ENCODE assay signal across 23 mouse cellular contexts in the genomic region with DNA sequence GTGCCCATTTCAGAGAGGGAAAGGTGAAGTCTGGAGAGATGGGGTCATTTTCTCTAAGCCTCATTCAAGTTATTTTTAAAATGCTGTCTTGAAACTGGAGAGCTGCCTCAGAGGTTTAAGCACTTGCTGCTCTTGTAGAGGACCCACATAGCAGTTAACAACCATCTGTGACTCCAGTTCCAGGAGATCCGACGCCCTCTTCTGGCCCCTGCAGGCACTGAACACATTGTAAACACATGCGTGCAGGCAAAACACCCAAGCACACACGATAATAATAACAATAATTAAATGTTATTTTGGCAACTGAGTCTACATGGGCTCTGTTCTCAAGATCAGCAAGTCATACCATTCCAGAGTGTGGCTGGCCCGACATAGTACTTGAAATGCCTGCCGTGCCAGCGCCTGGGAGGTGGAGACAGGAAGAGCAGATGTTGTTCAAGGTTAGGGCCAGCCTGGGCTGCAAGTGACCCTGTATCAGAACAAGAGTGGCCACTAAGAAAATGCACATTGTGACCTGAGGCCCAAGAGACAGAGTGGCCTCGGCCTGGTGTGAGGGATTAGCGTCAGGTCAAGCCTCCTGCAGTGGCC. TPM values are rescaled to one million over a fixed set of nuclear protein-coding genes. Genes with fewer than 3 reads are reported as not detected.
DNase-seq lines count a peak whose midpoint lies in the region; ATAC-seq and TF ChIP-seq lines count a peak whose summit lies in the region.
"Had no signal": no experiment of that assay in that cellular context is flagged by ENCODE, and none has a peak within 500 bp of the region (broad histone marks: within the 10 kb centered on the region; RNA-seq: fewer than 3 reads in every experiment).

No protein-coding gene starts in this region.

- intact Hi-C loops in left cerebral cortex, postnatal 36 days (cut with DNase I) = no loop called here

- H3K36me3 ChIP-seq in intestine, postnatal 0 days (ENCODE audit: control insufficient read depth, insufficient read depth) = no peaks in the 10 kb centered on the region
- no peaks in the 10 kb centered on the region for H3K36me3 ChIP-seq in intestine, embryonic 15.5 days
- no peaks in the 10 kb centered on the region for H3K36me3 ChIP-seq in lung, embryonic 14.5 days (ENCODE audit: insufficient read depth)
- H3K36me3 ChIP-seq in ES-Bruce4 (ENCODE audit: control insufficient read depth, insufficient read depth, low read length, poor library complexity, severe bottlenecking) = no peaks in the 10 kb centered on the region
- H3K36me3 ChIP-seq in splenic B cell, adult 2 months (ENCODE audit: control insufficient read depth, insufficient read depth, low read length, poor library complexity, severe bottlenecking) = no peaks in the 10 kb centered on the region
- H3K36me3 ChIP-seq: embryonic facial prominence, embryonic 12.5 days; heart, embryonic 15.5 days; liver, embryonic 15.5 days; midbrain, embryonic 12.5 days; neural tube, embryonic 12.5 days had no signal

- TF ChIP-seq EP300 in ES-Bruce4 (IDR thresholded peaks at IDR 0.05; ENCODE audit: insufficient read depth, low read depth, low read length) = no peak

- 57% methylated on average over 9 of the region's 9 CpGs for WGBS in intestine, postnatal 0 days
- WGBS in intestine, embryonic 15.5 days = 66% methylated on average over 9 of the region's 9 CpGs
- WGBS in lung, embryonic 14.5 days = 52% methylated on average over 9 of the region's 9 CpGs

- H3K27ac ChIP-seq in intestine, postnatal 0 days (ENCODE audit: low read depth, low read length) = no peak overlapping the region
- H3K27ac ChIP-seq in intestine, embryonic 15.5 days = no peak overlapping the region
- no peak overlapping the region for H3K27ac ChIP-seq in lung, embryonic 14.5 days (ENCODE audit: low read depth)
- no peak overlapping the region for H3K27ac ChIP-seq in ES-Bruce4 (ENCODE audit: insufficient read depth, low read length)
- H3K27ac ChIP-seq: embryonic facial prominence, embryonic 12.5 days; forebrain, embryonic 13.5 days; heart, embryonic 15.5 days; kidney, postnatal 0 days; liver, embryonic 15.5 days; midbrain, embryonic 12.5 days; neural tube, embryonic 12.5 days had no signal

- no peak for DNase-seq in lung, embryonic 14.5 days
- no peak for DNase-seq in lung, postnatal 25 days (ENCODE audit: low spot score)
- peak; percentile 31 for DNase-seq in splenic B cell, adult 2 months (ENCODE audit: low read depth, low spot score)
- no peak for DNase-seq in urinary bladder, postnatal 25 days (ENCODE audit: low spot score)
- DNase-seq in left cerebral cortex, postnatal 36 days (ENCODE audit: low spot score in 2 of 2) = no peak
- DNase-seq: adrenal gland, adult 2 months; cerebellum, adult 9-11 months; heart, adult 11 months; kidney, adult 11 months; right cerebral cortex, adult 18-20 months; thymus, postnatal 14 days had no signal

- no peaks in the 10 kb centered on the region for H3K4me1 ChIP-seq in intestine, postnatal 0 days (replicated peaks; ENCODE audit: control insufficient read depth, insufficient read depth, low read length)
- peaks cover 6% of the 10 kb centered on the region; the same call in 1 of the 2 replicates for H3K4me1 ChIP-seq in intestine, embryonic 15.5 days (replicated peaks)
- no peaks in the 10 kb centered on the region for H3K4me1 ChIP-seq in lung, embryonic 14.5 days (ENCODE audit: insufficient read depth)
- peaks cover 1% of the 10 kb centered on the region for H3K4me1 ChIP-seq in ES-Bruce4 (ENCODE audit: control insufficient read depth, insufficient read depth, low read length)
- H3K4me1 ChIP-seq: liver, embryonic 15.5 days; neural tube, embryonic 12.5 days had no signal

- H3K27me3 ChIP-seq in intestine, postnatal 0 days (replicated peaks; ENCODE audit: control insufficient read depth, insufficient read depth, low read length) = 0 out of 2 replicates have a peak, but pooled peaks cover 8% of the 10 kb centered on the region
- 0 out of 2 replicates have a peak, but pooled peaks cover 3% of the 10 kb centered on the region for H3K27me3 ChIP-seq in intestine, embryonic 15.5 days (replicated peaks)
- H3K27me3 ChIP-seq in lung, embryonic 14.5 days (ENCODE audit: insufficient read depth, low read length) = no peaks in the 10 kb centered on the region
- no peaks in the 10 kb centered on the region for H3K27me3 ChIP-seq in ES-Bruce4 (ENCODE audit: control insufficient read depth, insufficient read depth, low read length, poor library complexity, severe bottlenecking)
- H3K27me3 ChIP-seq in splenic B cell, adult 2 months (ENCODE audit: control insufficient read depth, insufficient read depth, low read length, poor library complexity, severe bottlenecking) = no peaks in the 10 kb centered on the region
- H3K27me3 ChIP-seq: liver, embryonic 15.5 days; neural tube, embryonic 12.5 days had no signal

- no peaks in the 10 kb centered on the region for H3K9me3 ChIP-seq in intestine, postnatal 0 days (ENCODE audit: control insufficient read depth)
- H3K9me3 ChIP-seq in intestine, embryonic 15.5 days = no peaks in the 10 kb centered on the region
- no peaks in the 10 kb centered on the region for H3K9me3 ChIP-seq in lung, embryonic 14.5 days (ENCODE audit: low read depth, low read length)
- H3K9me3 ChIP-seq in ES-Bruce4 (replicated peaks; ENCODE audit: control insufficient read depth, insufficient read depth, low read length, poor library complexity, severe bottlenecking) = no peaks in the 10 kb centered on the region
- H3K9me3 ChIP-seq: embryonic facial prominence, embryonic 12.5 days; forebrain, embryonic 13.5 days; heart, embryonic 15.5 days; liver, embryonic 15.5 days; midbrain, embryonic 12.5 days; neural tube, embryonic 12.5 days had no signal

- TF ChIP-seq POLR2A in ES-Bruce4 (IDR thresholded peaks at IDR 0.05; ENCODE audit: insufficient read depth, low read length) = no peak

- H3K9ac ChIP-seq in intestine, postnatal 0 days (ENCODE audit: low read depth, low read length) = no peak overlapping the region
- no peak overlapping the region for H3K9ac ChIP-seq in intestine, embryonic 15.5 days
- H3K9ac ChIP-seq in lung, embryonic 14.5 days = no peak overlapping the region
- H3K9ac ChIP-seq in ES-Bruce4 (ENCODE audit: low read depth, poor library complexity, severe bottlenecking) = no peak overlapping the region
- H3K9ac ChIP-seq: embryonic facial prominence, embryonic 12.5 days; forebrain, embryonic 13.5 days; heart, embryonic 15.5 days; liver, embryonic 15.5 days; midbrain, embryonic 12.5 days; neural tube, embryonic 12.5 days had no signal

- ATAC-seq in intestine, postnatal 0 days = no peak
- ATAC-seq in intestine, embryonic 15.5 days = no peak
- ATAC-seq in lung, embryonic 14.5 days (ENCODE audit: insufficient read depth) = no peak
- ATAC-seq: forebrain, embryonic 13.5 days; hindbrain, embryonic 16.5 days had no signal

- H3K4me2 ChIP-seq in intestine, postnatal 0 days (replicated peaks; ENCODE audit: low read depth) = no peak overlapping the region
- H3K4me2 ChIP-seq in intestine, embryonic 15.5 days (replicated peaks) = no peak overlapping the region
- no peak overlapping the region for H3K4me2 ChIP-seq in lung, embryonic 14.5 days
- H3K4me2 ChIP-seq: embryonic facial prominence, embryonic 12.5 days; forebrain, embryonic 13.5 days; heart, embryonic 15.5 days; liver, embryonic 15.5 days; midbrain, embryonic 12.5 days; neural tube, embryonic 12.5 days had no signal

- 0 out of 2 replicates have a peak, but pooled peaks have one; percentile 15 for TF ChIP-seq CTCF in intestine, postnatal 0 days (IDR thresholded peaks at IDR 0.05; ENCODE audit: low read depth)
- peak; percentile 26 for TF ChIP-seq CTCF in lung, embryonic 14.5 days (IDR thresholded peaks at IDR 0.05; ENCODE audit: low read depth)
- peak; percentile 52 for TF ChIP-seq CTCF in ES-Bruce4 (IDR thresholded peaks at IDR 0.05; ENCODE audit: low read depth, low read length)

- H3K4me3 ChIP-seq in intestine, postnatal 0 days (ENCODE audit: low read depth, low read length) = no peak overlapping the region
- no peak overlapping the region for H3K4me3 ChIP-seq in intestine, embryonic 15.5 days (replicated peaks)
- H3K4me3 ChIP-seq in lung, embryonic 14.5 days (ENCODE audit: low read depth, low read length) = no peak overlapping the region
- H3K4me3 ChIP-seq in ES-Bruce4 (ENCODE audit: low read depth, low read length) = no peak overlapping the region
- H3K4me3 ChIP-seq: embryonic facial prominence, embryonic 12.5 days; erythroblast, embryonic 14.5 days; forebrain, embryonic 13.5 days; heart, embryonic 15.5 days; liver, embryonic 15.5 days; midbrain, embryonic 12.5 days; neural tube, embryonic 12.5 days had no signal

RNA-seq across cellular contexts. Expression of a gene that starts 29.6 kb away (rescaled TPM):
- polyA plus RNA-seq in intestine, postnatal 0 days (2015; fragmentation: Nextera tagmentation; extraction: Ambion mirVana) = 30.5 and 33.5 TPM in 2 replicates
- 41.1 and 54.2 TPM in 2 replicates for polyA plus RNA-seq in intestine, embryonic 15.5 days (2015; fragmentation: Nextera tagmentation; extraction: Ambion mirVana)
- polyA plus RNA-seq in lung, embryonic 14.5 days (2014; fragmentation: Nextera tagmentation; extraction: Ambion mirVana) = 59.3 and 61.3 TPM in 2 replicates
- 45.3 and 51.3 TPM in 2 replicates for polyA plus RNA-seq in ES-Bruce4 (2011; ENCODE audit: insufficient read depth, insufficient read length, low read depth, missing spikeins)
- total RNA-seq in left cerebral cortex, postnatal 36 days (2021) = 10 to 100 TPM; 50.7 to 55.3 TPM
